Mouse (Mus musculus) kidney, postnatal 14 days (tissue): ENCODE data around the gene Prss46.

ENCODE experiments used
- DNase-seq: peaks from one replicate; pipeline ENCODE4 v3.0.0; 2022; ENCODE audit warnings: mixed read lengths

The Prss46 gene

GRCm38 (mm10) chr9:110901204-110901603 is 56.9 kb downstream of the Prss46 start:
- no peak for DNase-seq

GRCm38 (mm10) chr9:110902271-110902670 is 58.0 kb downstream of the Prss46 start:
- DNase-seq, result no peak
